Mouse (Mus musculus): ENCODE data around the gene Olfr958. TPM values are rescaled to one million over a fixed set of nuclear protein-coding genes. Genes with fewer than 3 reads are reported as not detected.

Olfr958 gene
- polyA plus RNA-seq (2012; rRNA removed), result not detected in 2 replicates

DNA sequence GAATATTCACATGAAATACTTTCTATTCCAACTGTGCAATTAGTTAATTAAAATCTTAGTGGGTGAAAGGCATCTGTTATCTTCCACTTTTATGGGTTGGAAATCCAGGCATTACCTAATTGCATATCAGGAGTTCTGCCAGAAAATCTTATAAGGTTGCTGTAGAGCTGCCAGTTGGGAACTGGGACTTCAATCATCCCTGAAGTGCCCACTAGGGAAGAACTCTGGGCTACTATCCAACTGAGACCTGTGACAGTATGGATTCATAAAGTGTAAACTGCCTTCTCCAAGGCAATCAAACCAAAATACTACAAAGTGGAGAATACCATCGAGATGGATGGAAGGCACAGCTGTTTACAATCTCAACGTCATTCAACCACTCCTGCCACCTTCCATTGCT, at the start of gene Olfr958:
Gene Olfr958 (minus strand): TSS at position 109 of the 400 bp plus-strand sequence.

DNA sequence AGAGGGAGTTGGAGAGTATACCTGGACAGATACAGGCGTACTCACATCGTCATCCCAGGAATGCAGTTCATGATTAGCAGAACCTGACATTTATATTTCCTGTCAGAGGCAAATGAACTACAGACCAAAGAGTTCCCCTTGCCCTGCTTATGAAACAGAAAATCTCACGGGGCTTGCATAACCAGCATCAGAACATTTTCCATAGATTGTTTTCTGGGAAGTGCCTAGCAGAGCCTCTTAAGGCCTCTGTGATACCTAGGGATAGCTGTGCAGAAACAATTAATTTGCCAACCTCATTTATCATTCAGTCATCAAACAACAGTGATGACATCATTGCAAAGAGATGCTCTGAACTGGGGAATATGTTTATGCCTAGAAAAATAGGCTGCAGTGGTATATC, 21.6 kb upstream of the Olfr958 start, which contains the start of gene Olfr959:
Gene Olfr959 (minus strand): TSS at position 101 of the 400 bp plus-strand sequence.

DNA sequence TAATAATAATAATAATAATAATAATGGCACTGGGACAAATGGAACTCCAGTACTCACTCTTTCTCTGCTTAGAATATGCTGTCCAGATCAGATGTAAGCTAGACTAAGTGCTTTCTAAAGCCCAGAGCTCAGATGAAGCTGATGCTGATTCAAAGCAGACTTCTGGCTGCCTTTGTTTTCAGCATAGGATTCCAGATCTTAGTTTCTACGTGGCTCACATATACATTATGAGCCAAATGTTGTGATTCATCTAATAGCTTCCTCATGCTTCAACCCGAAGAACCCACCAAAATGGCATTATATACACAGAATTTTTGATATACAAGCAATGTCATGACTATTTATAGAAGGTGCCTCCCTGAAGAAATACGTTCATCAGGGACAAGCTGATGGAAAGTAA, 38.3 kb downstream of the Olfr958 start, which contains the start of gene Olfr957:
Gene Olfr957 (minus strand): TSS at position 279 of the 400 bp plus-strand sequence.

Other genes starting within 250 kb of the Olfr958 start
- gene Olfr948, start 228.0 kb downstream of the Olfr958 start, polyA plus RNA-seq (2012; rRNA removed), result not detected in 2 replicates
- gene Olfr951, start 166.6 kb downstream of the Olfr958 start, polyA plus RNA-seq (2012; rRNA removed), result not detected in 2 replicates
- not detected in 2 replicates for gene Olfr952, start 126.9 kb downstream of the Olfr958 start, polyA plus RNA-seq (2012; rRNA removed)
- not detected in 2 replicates for gene Olfr954, start 97.4 kb downstream of the Olfr958 start, polyA plus RNA-seq (2012; rRNA removed)
- gene Olfr955, start 82.1 kb downstream of the Olfr958 start, polyA plus RNA-seq (2012; rRNA removed), result not detected in 2 replicates
- not detected in 2 replicates for gene Olfr44, start 60.1 kb downstream of the Olfr958 start, polyA plus RNA-seq (2012; rRNA removed)
- gene Olfr957, start 38.2 kb downstream of the Olfr958 start, polyA plus RNA-seq (2012; rRNA removed), result not detected in 2 replicates
- not detected in 2 replicates for gene Olfr959, start 21.5 kb upstream of the Olfr958 start, polyA plus RNA-seq (2012; rRNA removed)
- 3.6 and 6.4 TPM in 2 replicates for gene AW551984, start 50.3 kb upstream of the Olfr958 start, polyA plus RNA-seq (2012; rRNA removed)
- gene Olfr148, start 56.6 kb upstream of the Olfr958 start, polyA plus RNA-seq (2012; rRNA removed), result not detected in 2 replicates
- not detected in 2 replicates for gene Olfr960, start 67.3 kb upstream of the Olfr958 start, polyA plus RNA-seq (2012; rRNA removed)
- gene Olfr961, start 91.0 kb upstream of the Olfr958 start, polyA plus RNA-seq (2012; rRNA removed), result not detected in 2 replicates
- not detected in 2 replicates for gene Olfr963, start 113.2 kb upstream of the Olfr958 start, polyA plus RNA-seq (2012; rRNA removed)
- gene Olfr149, start 153.1 kb upstream of the Olfr958 start, polyA plus RNA-seq (2012; rRNA removed), result not detected in 2 replicates
- gene Olfr965, start 157.3 kb upstream of the Olfr958 start, polyA plus RNA-seq (2012; rRNA removed), result not detected in 2 replicates
- gene Olfr150, start 176.9 kb upstream of the Olfr958 start, polyA plus RNA-seq (2012; rRNA removed), result not detected in 2 replicates
- not detected in 2 replicates for gene Olfr967, start 192.2 kb upstream of the Olfr958 start, polyA plus RNA-seq (2012; rRNA removed)
- not detected in 2 replicates for gene Olfr968, start 229.2 kb upstream of the Olfr958 start, polyA plus RNA-seq (2012; rRNA removed)
- not detected in 2 replicates for gene Olfr969, start 236.9 kb upstream of the Olfr958 start, polyA plus RNA-seq (2012; rRNA removed)

All from colon, adult 2 months (tissue).